Mouse (Mus musculus) myocyte (in vitro differentiated cells): ENCODE data around the gene Anapc5.

Experiments
- POLR2A ChIP-seq: IDR thresholded peaks from one replicate; pipeline ENCODE4 v1.6.1; 2011; ENCODE audit warnings: low read depth, mild to moderate bottlenecking, control low read depth, moderate library complexity; ENCODE audit not compliant: insufficient read length
- SRF ChIP-seq: IDR thresholded peaks from one replicate; pipeline ENCODE4 v1.6.1; 2011; ENCODE audit warnings: low read depth; ENCODE audit not compliant: control insufficient read depth, insufficient read length
- TCF12 ChIP-seq: IDR thresholded peaks from one replicate; pipeline ENCODE4 v1.6.1; 2011; ENCODE audit warnings: mild to moderate bottlenecking, control low read depth; ENCODE audit not compliant: poor library complexity, insufficient read depth, severe bottlenecking

- TF ChIP-seq TCF12 (no peak), POLR2A (no peak), SRF (no peak)
These were observed 29.3 kb upstream of the Anapc5 start for GRCm38 (mm10) chr5:122850319-122851002.
